Mouse (Mus musculus): ENCODE measurements around the gene Amn1. TPM values are rescaled to one million over a fixed set of nuclear protein-coding genes. Genes with fewer than 3 reads are reported as not detected.

The Amn1 gene
- polyA plus RNA-seq, 1 experiment from 2014 or later, result 104 TPM

- no peak for ATAC-seq (replicated peaks)
- H3K36me3 ChIP-seq (replicated peaks), result peaks cover 5% of the 10 kb centered on the region; the same call in 1 of the 2 replicates
- no peaks in the 10 kb centered on the region for H3K27me3 ChIP-seq (replicated peaks)
- no peak overlapping the region for H3K9ac ChIP-seq
- no peaks in the 10 kb centered on the region for H3K9me3 ChIP-seq
- H3K4me1 ChIP-seq, result no peaks in the 10 kb centered on the region
- 89% methylated on average over 2 of the region's 2 CpGs for WGBS
- no peak overlapping the region for H3K4me2 ChIP-seq
- no peak overlapping the region for H3K27ac ChIP-seq
- H3K4me3 ChIP-seq, result no peak overlapping the region
These were observed 36.4 kb downstream of the Amn1 start for GRCm38 (mm10) chr6:149152119-149152518.

- Histone ChIP-seq H3K27ac (no peak overlapping the region), H3K9me3 (no peaks in the 10 kb centered on the region), H3K4me3 (no peak overlapping the region), H3K36me3 (replicated peaks) (no peaks in the 10 kb centered on the region), H3K27me3 (replicated peaks) (no peaks in the 10 kb centered on the region), H3K9ac (no peak overlapping the region), H3K4me2 (no peak overlapping the region), H3K4me1 (no peaks in the 10 kb centered on the region)
- 93% methylated on average over 7 of the region's 7 CpGs for WGBS
- ATAC-seq (replicated peaks), result no peak
These were observed 39.9 kb downstream of the Amn1 start for GRCm38 (mm10) chr6:149148436-149149229.

DNA sequence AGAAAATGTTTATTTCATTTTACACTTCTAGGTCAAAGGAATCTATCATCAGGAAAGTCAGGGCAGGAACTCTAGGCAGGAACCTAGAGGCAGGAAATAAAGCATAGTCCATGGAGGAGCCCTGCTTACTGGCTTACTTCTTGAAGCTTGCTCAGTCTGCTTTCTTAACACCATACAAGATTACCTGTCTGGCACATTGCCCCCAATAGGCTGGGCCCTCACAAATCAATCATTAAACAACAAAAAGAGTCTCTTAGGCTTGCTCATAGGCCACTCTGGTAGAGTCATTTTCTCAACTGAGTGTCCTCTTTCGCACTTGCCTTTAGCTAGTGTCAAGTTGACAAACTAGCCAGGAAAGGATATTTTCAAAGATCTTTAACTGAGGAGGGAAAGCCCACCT is 43.4 kb downstream of the Amn1 start:
- no peaks in the 10 kb centered on the region for H3K27me3 ChIP-seq (replicated peaks)
- no peak overlapping the region for H3K4me3 ChIP-seq
- H3K27ac ChIP-seq, result no peak overlapping the region
- 97% methylated on average over 1 of the region's 1 CpGs for WGBS
- 0 out of 2 replicates have a peak, but pooled peaks cover 5% of the 10 kb centered on the region for H3K4me1 ChIP-seq
- H3K9ac ChIP-seq, result no peak overlapping the region
- no peaks in the 10 kb centered on the region for H3K36me3 ChIP-seq (replicated peaks)
- no peaks in the 10 kb centered on the region for H3K9me3 ChIP-seq
- no peak overlapping the region for H3K4me2 ChIP-seq
- ATAC-seq (replicated peaks), result no peak

DNA sequence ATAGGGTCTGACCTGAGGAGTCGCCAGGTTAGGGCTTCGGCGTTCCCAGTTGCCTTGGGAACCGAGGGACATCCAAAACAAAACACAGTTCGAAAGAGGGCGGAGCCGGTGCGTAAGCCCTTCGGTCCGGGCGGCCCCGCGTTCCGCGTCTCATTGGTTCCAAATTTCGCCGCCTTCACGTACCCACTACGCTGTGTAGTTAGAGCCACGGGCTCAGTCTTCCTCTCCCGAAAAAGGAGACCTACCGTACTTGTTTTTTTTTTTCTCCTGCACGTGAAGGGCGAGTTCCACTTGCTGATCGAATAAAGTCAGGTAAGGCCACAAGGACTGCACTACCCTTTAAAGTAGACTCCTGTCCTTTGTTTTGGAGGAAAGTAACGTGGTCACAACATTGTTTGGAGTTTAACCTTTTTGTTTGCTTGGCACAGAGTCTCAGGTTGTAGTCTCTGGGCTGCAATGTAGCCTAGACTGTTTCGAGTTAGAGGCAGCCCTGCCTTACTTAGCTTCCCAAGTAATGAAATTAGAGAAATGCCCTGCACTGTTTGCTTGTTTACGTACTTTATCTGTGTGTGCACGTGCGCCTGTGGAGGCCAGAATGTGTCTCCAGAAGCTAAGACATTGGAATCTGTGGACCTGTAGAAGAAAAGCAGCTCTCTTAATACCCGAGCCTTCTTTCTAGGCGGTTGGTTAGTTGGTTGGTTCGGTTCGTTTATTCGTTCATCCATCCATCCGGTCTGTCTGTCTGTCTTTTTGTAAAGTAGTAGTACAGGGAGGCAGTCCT is 46.9 kb downstream of the Amn1 start:
- H3K36me3 ChIP-seq (replicated peaks), result no peaks in the 10 kb centered on the region
- 5% methylated on average over 36 of the region's 36 CpGs for WGBS
- ATAC-seq (replicated peaks), result peak; percentile 95

GRCm38 (mm10) chr6:149139471-149139870 is 49.0 kb downstream of the Amn1 start, which contains the start of gene Etfbkmt:
Etfbkmt (plus strand) TSS chr6:149139849.
- no peaks in the 10 kb centered on the region for H3K9me3 ChIP-seq
- H3K9ac ChIP-seq, result no peak within 1 kb of the TSS
- H3K4me3 ChIP-seq, result no peak within 1 kb of the TSS
- H3K36me3 ChIP-seq (replicated peaks), result no peaks in the 10 kb centered on the region
- H3K27me3 ChIP-seq (replicated peaks), result no peaks in the 10 kb centered on the region
- H3K27ac ChIP-seq, result no peak within 1 kb of the TSS
- H3K4me2 ChIP-seq, result no peak within 1 kb of the TSS
- no peak for ATAC-seq (replicated peaks)
- H3K4me1 ChIP-seq, result 0 out of 2 replicates have a peak, but pooled peaks cover 5% of the 10 kb centered on the region
- 70% methylated on average over 1 of the region's 1 CpGs for WGBS

More for the DNA sequence above, 46.9 kb downstream of the Amn1 start:
- peak overlapping the region; percentile 46 for H3K4me3 ChIP-seq
- no peak overlapping the region for H3K27ac ChIP-seq
- 0 out of 2 replicates have a peak, but pooled peaks cover 5% of the 10 kb centered on the region for H3K4me1 ChIP-seq
- peak overlapping the region; percentile 65 for H3K4me2 ChIP-seq
- no peaks in the 10 kb centered on the region for H3K27me3 ChIP-seq (replicated peaks)
- no peaks in the 10 kb centered on the region for H3K9me3 ChIP-seq
- peak overlapping the region; percentile 18; the same call in 1 of the 2 replicates for H3K9ac ChIP-seq

GRCm38 (mm10) chr6:149139011-149139410 is 49.5 kb downstream of the Amn1 start:
- 88% methylated on average over 3 of the region's 3 CpGs for WGBS
- no peaks in the 10 kb centered on the region for H3K9me3 ChIP-seq
- no peak for ATAC-seq (replicated peaks)
- H3K4me3 ChIP-seq, result no peak overlapping the region
- H3K27me3 ChIP-seq (replicated peaks), result no peaks in the 10 kb centered on the region
- 0 out of 2 replicates have a peak, but pooled peaks cover 5% of the 10 kb centered on the region for H3K4me1 ChIP-seq
- no peak overlapping the region for H3K4me2 ChIP-seq
- no peaks in the 10 kb centered on the region for H3K36me3 ChIP-seq (replicated peaks)
- H3K9ac ChIP-seq, result no peak overlapping the region
- H3K27ac ChIP-seq, result no peak overlapping the region

- Histone ChIP-seq H3K4me2 (no peak overlapping the region), H3K4me1 (0 out of 2 replicates have a peak, but pooled peaks cover 5% of the 10 kb centered on the region), H3K27ac (no peak overlapping the region), H3K4me3 (no peak overlapping the region), H3K9me3 (no peaks in the 10 kb centered on the region), H3K27me3 (replicated peaks) (no peaks in the 10 kb centered on the region), H3K36me3 (replicated peaks) (no peaks in the 10 kb centered on the region), H3K9ac (no peak overlapping the region)
- no peak for ATAC-seq (replicated peaks)
- 83% methylated on average over 2 of the region's 2 CpGs for WGBS
These were observed 50.6 kb downstream of the Amn1 start for GRCm38 (mm10) chr6:149137936-149138335.

GRCm38 (mm10) chr6:149135631-149136030 is 52.9 kb downstream of the Amn1 start:
- Histone ChIP-seq H3K36me3 (replicated peaks) (no peaks in the 10 kb centered on the region), H3K4me1 (no peaks in the 10 kb centered on the region), H3K27me3 (replicated peaks) (no peaks in the 10 kb centered on the region), H3K9ac (no peak overlapping the region), H3K4me2 (no peak overlapping the region), H3K9me3 (no peaks in the 10 kb centered on the region), H3K4me3 (no peak overlapping the region), H3K27ac (no peak overlapping the region)
- no peak for ATAC-seq (replicated peaks)
- 85% methylated on average over 6 of the region's 6 CpGs for WGBS

DNA sequence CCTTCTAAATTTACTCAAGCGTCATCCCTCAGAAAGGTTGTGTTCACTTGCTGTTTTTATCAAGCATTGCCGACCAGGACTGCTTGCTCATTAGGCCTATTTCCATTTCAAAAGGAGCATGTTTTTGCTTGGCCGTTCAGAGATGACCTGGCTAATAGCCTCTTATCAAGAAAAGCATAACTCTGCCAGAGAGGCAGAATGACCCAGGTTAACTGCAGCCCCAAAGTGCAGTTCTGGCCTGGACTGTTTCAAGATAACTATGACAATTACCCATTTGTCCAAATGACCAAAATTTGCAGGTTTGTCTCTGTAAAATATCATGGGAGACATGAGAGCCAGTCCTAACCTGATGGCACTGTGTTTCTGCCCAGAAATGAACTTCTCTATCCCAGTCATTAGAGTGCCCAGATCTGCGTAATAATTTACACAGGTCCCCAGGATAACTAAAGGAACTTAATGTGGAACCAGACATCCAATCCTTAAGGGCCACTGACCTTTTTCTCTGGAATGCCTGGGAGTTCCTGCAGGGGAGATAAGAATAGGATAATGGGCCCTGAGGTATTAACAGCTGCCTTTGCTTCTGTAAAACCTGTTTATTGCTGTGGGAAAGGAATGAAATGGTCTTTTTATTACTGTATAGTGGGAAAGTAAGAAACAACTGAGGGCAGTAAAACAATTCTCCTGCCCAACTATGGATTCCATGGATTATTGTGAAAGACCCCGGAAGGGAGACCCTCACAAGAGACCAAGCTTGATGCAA is 53.9 kb downstream of the Amn1 start:
- Histone ChIP-seq H3K4me1 (no peaks in the 10 kb centered on the region), H3K9ac (no peak overlapping the region), H3K9me3 (no peaks in the 10 kb centered on the region), H3K4me3 (no peak overlapping the region), H3K27ac (no peak overlapping the region), H3K36me3 (replicated peaks) (no peaks in the 10 kb centered on the region), H3K4me2 (no peak overlapping the region), H3K27me3 (replicated peaks) (no peaks in the 10 kb centered on the region)
- WGBS, result 28% methylated on average over 5 of the region's 5 CpGs
- no peak for ATAC-seq (replicated peaks)

GRCm38 (mm10) chr6:149132311-149133077 is 56.0 kb downstream of the Amn1 start:
- no peak overlapping the region for H3K9ac ChIP-seq
- H3K27ac ChIP-seq, result no peak overlapping the region
- no peak overlapping the region for H3K4me2 ChIP-seq
- no peaks in the 10 kb centered on the region for H3K4me1 ChIP-seq
- peak; percentile 56; the same call in 1 of the 2 replicates for ATAC-seq (replicated peaks)
- H3K9me3 ChIP-seq, result no peaks in the 10 kb centered on the region
- no peaks in the 10 kb centered on the region for H3K27me3 ChIP-seq (replicated peaks)
- no peaks in the 10 kb centered on the region for H3K36me3 ChIP-seq (replicated peaks)
- WGBS, result 30% methylated on average over 5 of the region's 5 CpGs
- H3K4me3 ChIP-seq, result no peak overlapping the region

GRCm38 (mm10) chr6:149131111-149131510 is 57.4 kb downstream of the Amn1 start:
- no peak for ATAC-seq (replicated peaks)
- Histone ChIP-seq H3K27me3 (replicated peaks) (no peaks in the 10 kb centered on the region), H3K4me3 (no peak overlapping the region), H3K27ac (no peak overlapping the region), H3K9ac (no peak overlapping the region), H3K9me3 (no peaks in the 10 kb centered on the region), H3K4me2 (no peak overlapping the region), H3K36me3 (replicated peaks) (no peaks in the 10 kb centered on the region), H3K4me1 (no peaks in the 10 kb centered on the region)
- WGBS, result 12% methylated on average over 3 of the region's 3 CpGs
